Mouse (Mus musculus) neural tube, embryonic 11.5 days (tissue): ENCODE measurements at regions not wholly inside any gene's neighbourhood (a gene's known extent, or its start where the extent isn't known, plus 50 kb on each side); places are given as distances from the start of the nearest gene placed in this dataset.
"Not testable (repeated sequence)": the region's sequence is repeated elsewhere in the genome, so short reads cannot be mapped to it uniquely, and the experiment has no call there.

Experiments
- ATAC-seq: fragments of 200-750 bp; cut with Nextera tagmentation; 2 replicates; pipeline ENCODE4 v1.8.0; 2017; ENCODE audit warnings: moderate number of reproducible peaks, mild to moderate bottlenecking, moderate TSS enrichment, moderate library complexity; ENCODE audit not compliant: insufficient read depth, low FRiP score, low TSS enrichment
- DNase-seq: peaks from one replicate; pipeline ENCODE4 v3.0.0-alpha.2; 2015; ENCODE audit warnings: low spot score
- H3K27ac ChIP-seq: fragments of 300-500 bp; sonication (generic); 2 replicates; pipeline ENCODE4 v1.5.1; 2014; ENCODE audit warnings: low read depth, mild to moderate bottlenecking, low read length
- H3K27me3 ChIP-seq: fragments of 300-500 bp; sonication (generic); 2 replicates; pipeline ENCODE4 v1.6.1; 2014; ENCODE audit warnings: mild to moderate bottlenecking, low read length, mixed read lengths; ENCODE audit not compliant: control insufficient read depth, insufficient read depth
- H3K36me3 ChIP-seq: fragments of 300-500 bp; sonication (generic); 2 replicates; pipeline ENCODE4 v1.6.1; 2014; ENCODE audit warnings: mild to moderate bottlenecking, low read length, moderate library complexity, mixed read lengths; ENCODE audit not compliant: control insufficient read depth, insufficient read depth
- H3K4me1 ChIP-seq: fragments of 300-500 bp; sonication (generic); 2 replicates; pipeline ENCODE4 v1.6.1; 2014; ENCODE audit warnings: low read length, mixed read lengths; ENCODE audit not compliant: control insufficient read depth, insufficient read depth
- H3K4me2 ChIP-seq: fragments of 300-500 bp; sonication (generic); 2 replicates; pipeline ENCODE4 v1.6.1; 2014; ENCODE audit warnings: low read depth, mild to moderate bottlenecking, moderate library complexity
- H3K4me3 ChIP-seq: fragments of 300-500 bp; sonication (generic); 2 replicates; pipeline ENCODE4 v1.5.1; 2014; ENCODE audit warnings: low read depth, low read length
- H3K9ac ChIP-seq: fragments of 300-500 bp; sonication (generic); 2 replicates; pipeline ENCODE4 v1.6.1; 2014; ENCODE audit warnings: mild to moderate bottlenecking, low read length
- H3K9me3 ChIP-seq: fragments of 300-500 bp; sonication (generic); 2 replicates; pipeline ENCODE4 v1.6.1; 2016; ENCODE audit warnings: low read length; ENCODE audit not compliant: control insufficient read depth
- WGBS: fragments of 180-500 bp; shearing (Covaris S2); extraction: QIAGEN DNeasy Blood & Tissue Kit; methylation state at CpG from one replicate; pipeline ENCODE4 v1.1.7; 2014; 5-methylcytosine and 5-hydroxymethylcytosine counted together

DNA sequence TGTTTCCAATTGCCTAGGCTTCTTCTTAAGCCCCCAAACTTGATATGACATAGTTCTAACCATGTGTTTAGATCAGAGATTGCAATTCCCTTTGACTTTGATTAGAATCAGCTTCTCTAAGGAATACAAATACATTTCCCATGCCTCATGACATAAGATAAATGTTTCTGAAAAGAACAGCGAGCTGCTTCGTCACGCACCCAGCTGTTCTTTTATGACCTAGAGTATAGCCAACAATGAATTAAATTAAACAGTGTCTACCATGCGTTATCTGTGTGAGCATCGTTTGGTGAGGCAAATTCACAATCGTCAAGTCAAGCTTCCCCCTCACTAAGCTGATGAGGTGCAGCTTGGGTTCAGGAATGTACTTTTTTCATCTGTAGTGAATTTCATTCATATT is 261.8 kb upstream of the Dcbld2 start:
- Histone ChIP-seq H3K9me3 (no peaks in the 10 kb centered on the region), H3K4me2 (no peak overlapping the region), H3K27ac (no peak overlapping the region), H3K4me3 (no peak overlapping the region), H3K4me1 (no peaks in the 10 kb centered on the region), H3K27me3 (no peaks in the 10 kb centered on the region), H3K9ac (no peak overlapping the region), H3K36me3 (no peaks in the 10 kb centered on the region)
- WGBS = 48% methylated on average over 6 of the region's 6 CpGs
- no peak for DNase-seq
- 0 out of 2 replicates have a peak, but pooled peaks have one; percentile 64 for ATAC-seq

DNA sequence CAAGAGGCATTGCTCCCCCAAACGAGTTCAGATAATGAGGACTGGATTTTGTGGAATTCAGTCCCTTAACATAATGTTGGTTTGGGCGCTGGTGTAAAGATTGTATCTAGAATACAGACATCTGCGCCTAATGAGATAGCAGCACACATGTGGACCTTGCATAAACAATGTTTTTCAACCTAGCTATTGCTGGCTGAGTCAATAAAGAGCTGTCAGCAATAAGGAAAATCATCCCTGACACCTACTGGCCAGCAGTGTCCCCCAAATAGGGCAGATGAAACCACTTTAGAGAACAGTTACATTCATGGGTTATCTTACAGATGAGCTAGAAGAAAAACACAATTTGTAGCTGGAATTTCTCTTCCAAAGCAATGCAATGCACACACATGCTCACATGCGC is 252.7 kb upstream of the Dcbld2 start:
- no peak overlapping the region for H3K9ac ChIP-seq
- no peaks in the 10 kb centered on the region for H3K36me3 ChIP-seq
- no peak for DNase-seq
- no peaks in the 10 kb centered on the region for H3K27me3 ChIP-seq
- H3K4me3 ChIP-seq = no peak overlapping the region
- no peaks in the 10 kb centered on the region for H3K9me3 ChIP-seq
- H3K27ac ChIP-seq = no peak overlapping the region
- ATAC-seq = no peak
- no peaks in the 10 kb centered on the region for H3K4me1 ChIP-seq
- no peak overlapping the region for H3K4me2 ChIP-seq
- 46% methylated on average over 4 of the region's 4 CpGs for WGBS

GRCm38 (mm10) chr16:58178744-58179401 is 229.4 kb upstream of the Dcbld2 start:
- DNase-seq (no peak), ATAC-seq (no peak)

DNA sequence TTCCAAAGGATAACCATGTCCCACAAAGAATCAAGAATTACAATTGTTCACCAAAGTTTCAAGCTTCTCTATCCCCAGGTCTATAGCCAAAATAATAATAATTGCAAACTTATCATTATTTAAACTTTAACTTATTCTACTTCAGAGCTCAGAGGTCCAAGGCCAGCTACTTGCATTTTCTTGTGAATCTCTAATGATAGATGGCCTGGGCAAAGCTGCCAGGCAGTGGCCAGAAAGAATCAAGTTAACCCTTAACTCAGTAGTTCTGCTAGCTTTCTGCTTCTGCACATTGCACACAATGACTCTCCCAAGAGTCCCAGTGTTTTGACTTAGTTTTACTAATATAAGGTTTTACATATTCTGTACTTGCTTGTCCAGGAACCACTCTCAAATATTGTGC is 228.3 kb upstream of the Dcbld2 start:
- H3K36me3 ChIP-seq, H3K9me3 ChIP-seq, H3K9ac ChIP-seq, ATAC-seq, H3K4me2 ChIP-seq, H3K27ac ChIP-seq, H3K4me3 ChIP-seq, DNase-seq, H3K4me1 ChIP-seq, H3K27me3 ChIP-seq: not testable (repeated sequence)

More at GRCm38 (mm10) chr16:58178744-58179401, 229.4 kb upstream of the Dcbld2 start:
- no peak overlapping the region for H3K4me3 ChIP-seq
- WGBS = 83% methylated on average over 5 of the region's 5 CpGs
- H3K4me2 ChIP-seq = no peak overlapping the region
- H3K9ac ChIP-seq = no peak overlapping the region
- no peaks in the 10 kb centered on the region for H3K27me3 ChIP-seq
- H3K4me1 ChIP-seq = no peaks in the 10 kb centered on the region
- no peaks in the 10 kb centered on the region for H3K9me3 ChIP-seq
- no peak overlapping the region for H3K27ac ChIP-seq
- H3K36me3 ChIP-seq = no peaks in the 10 kb centered on the region

DNA sequence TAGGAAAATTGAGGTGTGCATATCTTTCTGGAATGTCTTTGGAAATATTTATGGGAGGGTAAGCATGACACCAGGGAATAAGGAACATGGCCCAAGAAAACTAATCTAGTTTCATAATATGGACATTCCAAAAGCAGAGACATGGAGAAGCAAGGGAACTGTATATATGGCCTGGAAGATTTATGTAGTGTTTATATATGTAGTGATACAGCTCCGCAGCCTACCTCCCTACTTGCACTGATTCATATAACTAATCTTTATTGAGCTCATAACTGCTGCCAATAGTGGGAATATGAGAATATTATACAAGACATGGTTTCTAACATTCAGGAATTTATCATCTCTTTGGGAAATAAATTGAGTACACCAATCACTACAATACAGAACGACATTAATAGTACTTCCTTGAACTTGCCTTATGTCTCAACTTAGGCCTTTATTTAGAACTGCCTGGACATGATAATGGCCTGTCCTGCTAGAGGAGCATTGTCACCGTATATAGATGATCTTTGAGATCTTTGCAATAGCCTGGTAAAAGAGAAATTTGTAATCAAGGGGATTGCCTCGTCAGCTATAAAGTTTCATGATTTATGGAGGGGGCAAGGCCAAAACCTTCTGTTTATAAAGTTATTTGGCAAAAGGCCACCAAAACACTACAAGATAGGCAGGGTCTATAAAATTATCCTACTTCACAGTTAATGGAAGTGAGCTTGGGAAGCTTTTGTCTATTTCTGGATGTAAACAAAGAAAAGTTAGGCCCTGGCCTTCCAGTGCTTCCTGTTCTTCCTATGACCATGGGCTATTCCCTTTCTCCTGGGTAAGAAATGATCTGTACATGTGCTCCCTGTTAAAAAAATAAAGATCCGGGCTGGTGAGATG is 213.4 kb upstream of the Dcbld2 start:
- Histone ChIP-seq H3K4me2 (no peak overlapping the region), H3K36me3 (no peaks in the 10 kb centered on the region), H3K4me3 (no peak overlapping the region), H3K27me3 (no peaks in the 10 kb centered on the region), H3K27ac (no peak overlapping the region), H3K9me3 (no peaks in the 10 kb centered on the region), H3K4me1 (no peaks in the 10 kb centered on the region), H3K9ac (no peak overlapping the region)
- ATAC-seq = no peak
- DNase-seq = no peak
- 89% methylated on average over 5 of the region's 5 CpGs for WGBS

DNA sequence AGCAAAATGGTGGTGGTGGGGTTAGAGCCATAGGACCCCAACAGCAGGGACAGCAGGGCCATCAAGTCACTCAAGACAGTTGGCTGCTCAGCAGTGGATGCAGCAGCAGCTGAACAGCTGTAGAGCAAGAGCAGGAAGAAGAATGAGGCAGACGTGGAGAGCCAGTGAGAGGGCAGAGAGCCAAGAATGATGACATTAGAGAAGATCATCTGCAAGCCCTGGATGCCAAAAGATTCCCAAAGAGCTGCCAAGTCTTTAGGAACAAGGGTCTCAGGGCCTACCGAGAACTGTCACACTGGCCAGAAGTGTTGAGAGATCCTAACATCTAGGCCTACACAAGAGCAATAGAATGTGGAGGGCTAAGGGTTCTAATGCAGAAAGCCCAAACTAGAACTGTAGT is 196.4 kb upstream of the Dcbld2 start:
- no peak overlapping the region for H3K4me3 ChIP-seq
- no peak overlapping the region for H3K27ac ChIP-seq
- no peaks in the 10 kb centered on the region for H3K27me3 ChIP-seq
- 91% methylated on average over 2 of the region's 2 CpGs for WGBS
- DNase-seq (no peak), ATAC-seq (no peak)
- H3K4me2 ChIP-seq = no peak overlapping the region
- no peaks in the 10 kb centered on the region for H3K4me1 ChIP-seq
- H3K36me3 ChIP-seq = no peaks in the 10 kb centered on the region
- no peaks in the 10 kb centered on the region for H3K9me3 ChIP-seq
- no peak overlapping the region for H3K9ac ChIP-seq

GRCm38 (mm10) chr16:58234686-58235085 is 173.6 kb upstream of the Dcbld2 start:
- Histone ChIP-seq H3K27ac (no peak overlapping the region), H3K4me2 (no peak overlapping the region), H3K9ac (no peak overlapping the region), H3K36me3 (no peaks in the 10 kb centered on the region), H3K4me1 (no peaks in the 10 kb centered on the region), H3K4me3 (no peak overlapping the region), H3K9me3 (no peaks in the 10 kb centered on the region), H3K27me3 (no peaks in the 10 kb centered on the region)
- DNase-seq = no peak
- no peak for ATAC-seq

GRCm38 (mm10) chr16:58236857-58237256 is 171.4 kb upstream of the Dcbld2 start:
- no peak for DNase-seq
- no peaks in the 10 kb centered on the region for H3K27me3 ChIP-seq
- no peaks in the 10 kb centered on the region for H3K36me3 ChIP-seq
- ATAC-seq = no peak
- WGBS = 93% methylated on average over 1 of the region's 1 CpGs
- no peak overlapping the region for H3K4me2 ChIP-seq
- no peak overlapping the region for H3K9ac ChIP-seq
- no peak overlapping the region for H3K4me3 ChIP-seq
- no peak overlapping the region for H3K27ac ChIP-seq
- no peaks in the 10 kb centered on the region for H3K4me1 ChIP-seq
- H3K9me3 ChIP-seq = no peaks in the 10 kb centered on the region

- H3K4me2 ChIP-seq = no peak overlapping the region
- DNase-seq = no peak
- 96% methylated on average over 3 of the region's 3 CpGs for WGBS
- H3K27me3 ChIP-seq = no peaks in the 10 kb centered on the region
- no peaks in the 10 kb centered on the region for H3K4me1 ChIP-seq
- no peaks in the 10 kb centered on the region for H3K9me3 ChIP-seq
- no peaks in the 10 kb centered on the region for H3K36me3 ChIP-seq
- H3K4me3 ChIP-seq = no peak overlapping the region
- ATAC-seq = no peak
- H3K9ac ChIP-seq = no peak overlapping the region
- H3K27ac ChIP-seq = no peak overlapping the region
Observed at GRCm38 (mm10) chr16:58276281-58276680, 132.0 kb upstream of the Dcbld2 start.
